Mouse (Mus musculus): ENCODE data around the gene Pik3r2.

DNA sequence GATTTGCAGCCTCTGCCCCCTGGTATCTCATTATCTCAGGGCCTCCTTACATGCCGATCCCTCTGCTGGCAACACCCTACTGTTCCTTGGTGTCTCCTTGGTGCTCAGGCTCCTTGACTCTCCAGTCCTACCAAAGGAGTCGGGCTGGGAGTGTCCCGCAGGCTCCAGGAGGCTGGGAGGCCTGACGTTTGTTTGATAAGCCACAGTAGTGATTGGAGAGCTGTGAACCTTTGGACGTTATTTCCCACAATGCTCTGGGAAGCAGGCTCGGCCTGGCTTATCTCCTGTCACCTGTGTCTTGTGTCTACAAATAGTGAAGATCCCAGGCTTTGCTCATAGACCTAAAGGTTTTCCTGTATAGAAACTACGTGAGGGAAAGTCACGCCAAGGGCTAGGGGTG, 12.5 kb downstream of the Pik3r2 start:
- TF ChIP-seq MAX (IDR thresholded peaks at IDR 0.05) (no peak), USF1 (IDR thresholded peaks at IDR 0.05; ENCODE audit: low read depth) (no peak), CTCF (IDR thresholded peaks at IDR 0.05; ENCODE audit: control insufficient read depth, insufficient read depth, insufficient read length) (no peak), MYOG (IDR thresholded peaks at IDR 0.05; ENCODE audit: control insufficient read depth, extremely low read depth, insufficient read length) (no peak)
